8 mouse cellular contexts compared by ENCODE assay signal in genomic region chr2:131351471-131351870, GRCm38 (mm10). TPM values are rescaled to one million over a fixed set of nuclear protein-coding genes. Genes with fewer than 3 reads are reported as not detected.
DNase-seq lines count a peak whose midpoint lies in the region; ATAC-seq and TF ChIP-seq lines count a peak whose summit lies in the region.

No protein-coding gene starts in this region.

- no peaks in the 10 kb centered on the region for H3K36me3 ChIP-seq in lung, embryonic 15.5 days
- H3K36me3 ChIP-seq in forebrain, embryonic 10.5 days (replicated peaks) = no peaks in the 10 kb centered on the region
- H3K36me3 ChIP-seq in limb, embryonic 15.5 days = no peaks in the 10 kb centered on the region
- H3K36me3 ChIP-seq in small intestine, adult 2 months (ENCODE audit: control insufficient read depth, insufficient read depth, low read length) = no peaks in the 10 kb centered on the region

- TF ChIP-seq CTCF in lung, adult 2 months (IDR thresholded peaks at IDR 0.05; ENCODE audit: insufficient read depth, low read length) = no peak
- TF ChIP-seq CTCF in small intestine, adult 2 months (IDR thresholded peaks at IDR 0.05; ENCODE audit: extremely low read depth, insufficient read length, insufficient replicate concordance, low read depth, low read length) = no peak

- no peak for DNase-seq in lung, adult 2 months
- DNase-seq in forebrain, embryonic 10.5 days (ENCODE audit: extremely low spot score, low spot score) = no peak
- DNase-seq in thymus, postnatal 36 days = no peak
- no peak for DNase-seq in layer of hippocampus, adult 9-11 months
- no peak for DNase-seq in gastrocnemius, postnatal 4 days (ENCODE audit: low spot score in 2 of 2)

- peak overlapping the region; percentile 94; the same call in 1 of the 2 replicates for H3K9ac ChIP-seq in lung, embryonic 15.5 days
- H3K9ac ChIP-seq in limb, embryonic 15.5 days = no peak overlapping the region

- no peak for ATAC-seq in lung, embryonic 15.5 days (ENCODE audit: borderline replicate concordance, extremely low read depth, low FRiP score, low TSS enrichment)
- no peak for ATAC-seq in limb, embryonic 15.5 days (ENCODE audit: insufficient number of reproducible peaks, low FRiP score, low TSS enrichment, low read depth)

- WGBS in lung, embryonic 15.5 days = 16% methylated on average over 10 of the region's 10 CpGs
- 38% methylated on average over 10 of the region's 10 CpGs for WGBS in lung, adult 2 months
- WGBS in forebrain, embryonic 10.5 days = 8% methylated on average over 10 of the region's 10 CpGs
- WGBS in limb, embryonic 15.5 days = 19% methylated on average over 10 of the region's 10 CpGs
- WGBS in small intestine, adult 2 months = 50% methylated on average over 10 of the region's 10 CpGs

- TF ChIP-seq POLR2A in lung, adult 2 months (IDR thresholded peaks at IDR 0.05; ENCODE audit: borderline replicate concordance, extremely low read depth, low read depth, low read length) = no peak
- TF ChIP-seq POLR2A in small intestine, adult 2 months (IDR thresholded peaks at IDR 0.05; ENCODE audit: low read depth, low read length) = no peak

- H3K27me3 ChIP-seq in lung, embryonic 15.5 days = no peaks in the 10 kb centered on the region
- H3K27me3 ChIP-seq in forebrain, embryonic 10.5 days (ENCODE audit: poor library complexity, severe bottlenecking) = no peaks in the 10 kb centered on the region
- H3K27me3 ChIP-seq in limb, embryonic 15.5 days = no peaks in the 10 kb centered on the region
- H3K27me3 ChIP-seq in small intestine, adult 2 months (ENCODE audit: control insufficient read depth, insufficient read depth, low read length) = no peaks in the 10 kb centered on the region

- H3K4me2 ChIP-seq in lung, embryonic 15.5 days = peak overlapping the region; percentile 73
- peak overlapping the region; percentile 81 for H3K4me2 ChIP-seq in limb, embryonic 15.5 days

- peaks cover 15% of the 10 kb centered on the region for H3K4me1 ChIP-seq in lung, embryonic 15.5 days
- no peaks in the 10 kb centered on the region for H3K4me1 ChIP-seq in lung, adult 2 months (ENCODE audit: control insufficient read depth, insufficient read depth, low read length)
- peaks cover 32% of the 10 kb centered on the region for H3K4me1 ChIP-seq in forebrain, embryonic 10.5 days
- peaks cover 13% of the 10 kb centered on the region for H3K4me1 ChIP-seq in limb, embryonic 15.5 days
- H3K4me1 ChIP-seq in small intestine, adult 2 months (ENCODE audit: control insufficient read depth, insufficient read depth, insufficient read length, low read length) = no peaks in the 10 kb centered on the region

- H3K4me3 ChIP-seq in lung, embryonic 15.5 days = peak overlapping the region; percentile 96
- no peak overlapping the region for H3K4me3 ChIP-seq in lung, adult 2 months (replicated peaks; ENCODE audit: extremely low read depth, low read depth, low read length)
- H3K4me3 ChIP-seq in forebrain, embryonic 10.5 days = peak overlapping the region; percentile 91
- peak overlapping the region; percentile 98 for H3K4me3 ChIP-seq in limb, embryonic 15.5 days
- H3K4me3 ChIP-seq in small intestine, adult 2 months (ENCODE audit: low read depth, low read length) = 0 out of 2 replicates have a peak overlapping the region, but pooled peaks have one; percentile 2

- H3K27ac ChIP-seq in lung, embryonic 15.5 days = no peak overlapping the region
- H3K27ac ChIP-seq in forebrain, embryonic 10.5 days = peak overlapping the region; percentile 93
- no peak overlapping the region for H3K27ac ChIP-seq in limb, embryonic 15.5 days
- H3K27ac ChIP-seq in small intestine, adult 2 months (ENCODE audit: insufficient read depth, low read depth, low read length) = no peak overlapping the region

- H3K9me3 ChIP-seq in lung, embryonic 15.5 days = no peaks in the 10 kb centered on the region
- no peaks in the 10 kb centered on the region for H3K9me3 ChIP-seq in forebrain, embryonic 10.5 days
- H3K9me3 ChIP-seq in limb, embryonic 15.5 days = no peaks in the 10 kb centered on the region

RNA-seq across cellular contexts. Expression of gene Rnf24, which starts 1.2 kb away (rescaled TPM):
- polyA plus RNA-seq in lung, embryonic 15.5 days (2015; fragmentation: Nextera tagmentation; extraction: Ambion mirVana) = 4.4 and 5.2 TPM in 2 replicates
- 2.1 and 3.6 TPM in 2 replicates for polyA plus RNA-seq in lung, adult 2 months (2012; rRNA removed)
- polyA plus RNA-seq in forebrain, embryonic 10.5 days (2016; fragmentation: Nextera tagmentation; extraction: Ambion mirVana) = 7.5 and 7.7 TPM in 2 replicates
- 7.3 and 7.5 TPM in 2 replicates for polyA plus RNA-seq in limb, embryonic 15.5 days (2015; fragmentation: Nextera tagmentation; extraction: Ambion mirVana)
- 1.0 and 3.9 TPM in 2 replicates for polyA plus RNA-seq in small intestine, adult 2 months (2012; rRNA removed)
- total RNA-seq in gastrocnemius, postnatal 4 days (2021) = 1 to 10 TPM; 6.0 to 7.0 TPM
